Mouse (Mus musculus) spleen, adult 2 months (tissue): ENCODE measurements around the gene Slc34a1. TPM values are rescaled to one million over a fixed set of nuclear protein-coding genes. Genes with fewer than 3 reads are reported as not detected.

ENCODE experiments used
- DNase-seq, 2 experiments: peaks; one replicate each; pipeline versions ENCODE4 v3.0.0 to v3.0.0-alpha.2; 2012 to 2021; ENCODE audit warnings: low spot score in 2 of 2, low read depth in 1 of 2
- H3K27ac ChIP-seq: fragments of 200-500 bp; 2 replicates; pipeline ENCODE4 v1.5.1; 2012; ENCODE audit warnings: low read length, inconsistent platforms; ENCODE audit not compliant: insufficient read depth
- H3K27me3 ChIP-seq: fragments of 200-500 bp; 2 replicates; pipeline ENCODE4 v1.6.1; 2012; ENCODE audit warnings: mild to moderate bottlenecking, moderate library complexity, low read length, inconsistent platforms; ENCODE audit not compliant: control insufficient read depth, insufficient read depth
- H3K36me3 ChIP-seq: fragments of 200-500 bp; 2 replicates; pipeline ENCODE4 v1.6.1; 2012; ENCODE audit warnings: mild to moderate bottlenecking, low read length, inconsistent platforms; ENCODE audit not compliant: control insufficient read depth, insufficient read depth
- H3K4me1 ChIP-seq: fragments of 200-500 bp; 2 replicates; pipeline ENCODE4 v1.6.1; 2011; ENCODE audit warnings: inconsistent platforms; ENCODE audit not compliant: control insufficient read depth, insufficient read depth, insufficient read length
- H3K4me3 ChIP-seq: fragments of 200-500 bp; 2 replicates; pipeline ENCODE4 v1.5.1; 2011; ENCODE audit warnings: mild to moderate bottlenecking, inconsistent platforms; ENCODE audit not compliant: insufficient read depth, insufficient read length; ENCODE audit errors: extremely low read depth
- CTCF ChIP-seq: fragments of 200-500 bp; IDR thresholded peaks from 2 replicates; pipeline ENCODE4 v1.5.1; 2011; ENCODE audit warnings: mild to moderate bottlenecking, inconsistent platforms; ENCODE audit not compliant: insufficient read depth, insufficient read length, insufficient replicate concordance; ENCODE audit errors: extremely low read depth
- POLR2A ChIP-seq: fragments of 200-500 bp; IDR thresholded peaks from 2 replicates; pipeline ENCODE4 v1.6.1; 2011; ENCODE audit warnings: low read depth, low read length, inconsistent platforms
- WGBS: fragments of 180-500 bp; shearing (Covaris S2); methylation state at CpG from one replicate; pipeline ENCODE4 v1.1.7; 2018; 5-methylcytosine and 5-hydroxymethylcytosine counted together
- polyA plus RNA-seq: library from polyadenylated mRNA; depleted of rRNA; stranded (reverse); fragments of >200 nt; gene quantifications from 2 replicates; pipeline ENCODE4 v1.2.3, GENCODE M21; 2012

The Slc34a1 gene
- polyA plus RNA-seq, 1 experiment = 2.2 TPM

- no peak for DNase-seq
- TF ChIP-seq POLR2A = no peak
- TF ChIP-seq CTCF = no peak
- 34% methylated on average over 9 of the region's 9 CpGs for WGBS
- H3K27ac ChIP-seq = peak overlapping the region; percentile 88
- peaks cover 40% of the 10 kb centered on the region for H3K36me3 ChIP-seq
- peaks cover 33% of the 10 kb centered on the region; the same call in 1 of the 2 replicates for H3K4me1 ChIP-seq
- peak overlapping the region; percentile 10; the same call in 1 of the 2 replicates for H3K4me3 ChIP-seq
- H3K27me3 ChIP-seq = no peaks in the 10 kb centered on the region
Measured at GRCm38 (mm10) chr13:55449205-55449604, 51.2 kb downstream of the Slc34a1 start.

DNA sequence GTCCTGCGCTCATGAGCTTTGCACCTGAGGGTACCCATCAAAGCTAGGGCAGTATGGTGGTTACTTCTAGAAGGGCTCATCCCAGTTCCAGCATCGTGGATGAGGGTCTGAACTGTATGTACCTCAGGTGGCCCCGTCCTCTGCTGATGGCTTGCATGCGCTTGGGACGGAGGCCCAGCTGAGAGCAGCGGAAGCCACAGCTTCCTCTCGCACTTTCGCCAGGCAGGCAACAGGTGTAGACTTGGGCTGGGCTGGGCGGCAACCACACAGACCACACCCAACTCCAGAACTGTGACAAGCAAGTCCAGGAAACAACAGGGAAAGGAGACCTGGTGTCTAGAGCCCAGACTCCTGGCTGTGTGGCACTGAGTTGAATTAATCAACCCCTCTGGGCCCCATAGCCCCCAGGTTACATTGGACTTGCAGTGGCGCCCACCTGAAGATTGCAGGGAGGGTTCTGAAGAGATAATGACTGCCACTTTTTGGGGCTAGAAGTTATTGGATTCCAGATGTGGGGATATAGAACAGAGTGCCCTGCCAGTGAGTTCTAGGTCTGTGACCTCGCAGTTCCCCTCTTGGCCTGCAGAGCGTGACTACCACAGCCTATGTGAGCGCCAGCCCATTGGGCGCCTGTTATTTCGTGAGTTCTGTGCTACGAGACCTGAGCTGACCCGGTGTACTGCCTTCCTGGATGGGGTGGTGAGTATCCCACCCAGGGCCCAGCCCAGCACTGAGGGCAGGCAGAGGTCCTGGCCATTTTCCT is 51.9 kb downstream of the Slc34a1 start:
- peak in 1 of 2 experiments; percentile 84 for DNase-seq
- no peaks in the 10 kb centered on the region for H3K27me3 ChIP-seq
- WGBS = 30% methylated on average over 17 of the region's 17 CpGs
- peaks cover 33% of the 10 kb centered on the region; the same call in 1 of the 2 replicates for H3K4me1 ChIP-seq
- H3K27ac ChIP-seq = peak overlapping the region; percentile 88
- peak overlapping the region; percentile 10; the same call in 1 of the 2 replicates for H3K4me3 ChIP-seq
- peaks cover 46% of the 10 kb centered on the region for H3K36me3 ChIP-seq
- TF ChIP-seq POLR2A (no peak), CTCF (no peak)

- TF ChIP-seq CTCF = no peak
- no peak for TF ChIP-seq POLR2A
- Histone ChIP-seq H3K4me1 (peaks cover 33% of the 10 kb centered on the region; the same call in 1 of the 2 replicates), H3K27ac (peak overlapping the region; percentile 52; the same call in 1 of the 2 replicates), H3K4me3 (no peak overlapping the region), H3K27me3 (no peaks in the 10 kb centered on the region), H3K36me3 (peaks cover 51% of the 10 kb centered on the region)
- WGBS = 78% methylated on average over 11 of the region's 11 CpGs
- no peak for DNase-seq
Measured at GRCm38 (mm10) chr13:55450511-55450980, 52.6 kb downstream of the Slc34a1 start.

DNA sequence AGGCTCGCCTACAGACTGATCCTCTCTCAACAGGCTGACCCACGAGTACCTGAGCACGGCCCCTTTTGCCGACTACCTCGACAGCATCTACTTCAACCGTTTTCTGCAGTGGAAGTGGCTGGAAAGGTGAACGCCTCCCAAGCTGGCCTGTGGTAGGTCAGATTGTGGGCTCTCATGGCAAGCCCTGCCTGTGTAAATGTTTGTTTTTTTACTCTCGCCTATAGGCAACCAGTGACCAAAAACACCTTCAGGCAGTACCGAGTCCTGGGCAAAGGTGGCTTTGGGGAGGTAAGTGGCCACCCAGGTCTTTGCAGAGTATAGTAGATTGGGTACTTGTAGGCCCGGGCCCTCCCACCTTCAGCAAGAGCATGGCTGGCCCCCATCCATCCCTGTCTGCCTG is 53.3 kb downstream of the Slc34a1 start:
- H3K27ac ChIP-seq = no peak overlapping the region
- TF ChIP-seq POLR2A (no peak), CTCF (no peak)
- no peak for DNase-seq
- H3K4me3 ChIP-seq = no peak overlapping the region
- H3K4me1 ChIP-seq = peaks cover 33% of the 10 kb centered on the region; the same call in 1 of the 2 replicates
- H3K36me3 ChIP-seq = peaks cover 57% of the 10 kb centered on the region
- WGBS = 93% methylated on average over 10 of the region's 10 CpGs
- no peaks in the 10 kb centered on the region for H3K27me3 ChIP-seq

- Histone ChIP-seq H3K4me3 (no peak overlapping the region), H3K27me3 (no peaks in the 10 kb centered on the region), H3K4me1 (peaks cover 30% of the 10 kb centered on the region; the same call in 1 of the 2 replicates), H3K36me3 (peaks cover 63% of the 10 kb centered on the region), H3K27ac (no peak overlapping the region)
- no peak for TF ChIP-seq CTCF
- no peak for TF ChIP-seq POLR2A
- 95% methylated on average over 16 of the region's 16 CpGs for WGBS
- no peak for DNase-seq
Measured at GRCm38 (mm10) chr13:55451785-55452549, 54.0 kb downstream of the Slc34a1 start.

DNA sequence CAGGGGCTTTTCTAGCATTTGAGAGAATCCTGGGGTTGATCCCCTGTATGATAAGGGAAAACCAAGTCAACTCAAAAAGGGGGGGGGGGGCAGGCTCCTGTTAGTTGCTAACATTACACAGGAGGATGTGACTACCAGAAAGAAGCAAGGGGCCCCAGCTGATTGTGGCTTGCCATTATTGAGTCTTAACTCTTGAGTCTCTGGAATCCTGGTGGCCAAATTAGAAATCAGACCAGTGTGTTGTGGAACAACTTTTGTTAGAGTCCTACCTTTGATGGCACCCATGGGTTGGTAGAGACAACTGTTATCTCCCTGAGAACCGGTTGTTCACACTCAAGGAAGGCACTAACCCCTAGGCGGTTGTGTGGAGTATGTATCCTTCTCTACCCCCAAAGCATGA is 65.0 kb downstream of the Slc34a1 start:
- 75% methylated on average over 2 of the region's 2 CpGs for WGBS
- no peaks in the 10 kb centered on the region for H3K27me3 ChIP-seq
- no peak for TF ChIP-seq CTCF
- no peak for TF ChIP-seq POLR2A
- DNase-seq = no peak
- peak overlapping the region; percentile 66; the same call in 1 of the 2 replicates for H3K27ac ChIP-seq
- H3K4me1 ChIP-seq = peaks cover 21% of the 10 kb centered on the region
- peaks cover 28% of the 10 kb centered on the region for H3K36me3 ChIP-seq
- H3K4me3 ChIP-seq = no peak overlapping the region
